Mouse (Mus musculus) cortical plate, adult 2 months (tissue): Measurements from ENCODE around the gene Eftud2. TPM values are rescaled to one million over a fixed set of nuclear protein-coding genes. Genes with fewer than 3 reads are reported as not detected.

Experiments used
- H3K27ac ChIP-seq: fragments of 200-500 bp; 2 replicates; pipeline ENCODE4 v1.5.1; 2012; ENCODE audit warnings: low read length, control low read depth, inconsistent platforms; ENCODE audit not compliant: insufficient read depth
- H3K4me1 ChIP-seq: fragments of 200-500 bp; 2 replicates; pipeline ENCODE4 v1.6.1; 2011; ENCODE audit warnings: low read length; ENCODE audit not compliant: control insufficient read depth, insufficient read depth
- H3K4me3 ChIP-seq: fragments of 200-500 bp; 2 replicates; pipeline ENCODE4 v1.5.1; 2011; ENCODE audit warnings: mild to moderate bottlenecking, low read length, control low read depth; ENCODE audit not compliant: insufficient read depth
- CTCF ChIP-seq: fragments of 200-500 bp; IDR thresholded peaks from 2 replicates; pipeline ENCODE4 v1.5.1; 2011; ENCODE audit warnings: mild to moderate bottlenecking, control low read depth, low read length; ENCODE audit not compliant: insufficient read depth; ENCODE audit errors: extremely low read depth
- POLR2A ChIP-seq: fragments of 200-500 bp; IDR thresholded peaks from 2 replicates; pipeline ENCODE4 v1.6.1; 2011; ENCODE audit warnings: mild to moderate bottlenecking, low read length, control low read depth; ENCODE audit not compliant: insufficient read depth; ENCODE audit errors: extremely low read depth
- polyA plus RNA-seq: library from polyadenylated mRNA; depleted of rRNA; stranded (reverse); fragments of >200 nt; gene quantifications from 2 replicates; pipeline ENCODE4 v1.2.3, GENCODE M21; 2012; rRNA removed

The Eftud2 gene
- polyA plus RNA-seq, 1 experiment = 94.0 TPM

DNA sequence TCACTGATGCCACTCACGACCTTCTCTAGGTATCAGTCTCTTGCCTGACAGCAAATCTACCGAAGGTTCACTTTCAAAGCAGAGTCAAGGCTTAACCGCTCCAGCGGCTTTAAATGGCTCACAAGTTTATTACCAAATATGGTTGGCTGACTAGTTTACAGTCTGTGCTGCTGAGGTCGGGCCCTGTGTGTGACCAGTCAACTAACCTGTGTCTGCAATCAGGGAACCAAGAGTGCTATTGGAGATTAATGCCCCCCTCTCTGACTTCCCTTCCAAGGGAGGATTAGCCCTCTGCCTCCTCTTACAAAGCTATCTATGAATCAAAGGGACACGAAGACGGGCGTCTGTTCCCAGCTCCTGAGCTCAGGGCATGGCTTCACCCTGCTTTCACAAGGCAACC lies 86.6 kb downstream of the Eftud2 start:
- Histone ChIP-seq H3K4me1 (0 out of 2 replicates have a peak, but pooled peaks cover 1% of the 10 kb centered on the region), H3K27ac (no peak overlapping the region), H3K4me3 (no peak overlapping the region)
- no peak for TF ChIP-seq POLR2A
- no peak for TF ChIP-seq CTCF

GRCm38 (mm10) chr11:102791682-102792445 lies 88.9 kb downstream of the Eftud2 start:
- no peak overlapping the region for H3K4me3 ChIP-seq
- TF ChIP-seq CTCF (no peak), POLR2A (no peak)
- H3K4me1 ChIP-seq = 0 out of 2 replicates have a peak, but pooled peaks cover 1% of the 10 kb centered on the region
- no peak overlapping the region for H3K27ac ChIP-seq

Other genes with a start within 250 kb of the Eftud2 start
- not detected in 2 replicates for gene Meioc, start 217.3 kb downstream of the Eftud2 start, polyA plus RNA-seq
- 24.4 and 24.7 TPM in 2 replicates for gene Ccdc43, start 183.2 kb downstream of the Eftud2 start, polyA plus RNA-seq
- 101 and 118 TPM in 2 replicates for gene Adam11, start 119.5 kb downstream of the Eftud2 start, polyA plus RNA-seq
- 7.6 and 8.2 TPM in 2 replicates for gene Gjc1, start 61.3 kb downstream of the Eftud2 start, polyA plus RNA-seq
- 11.5 and 12.3 TPM in 2 replicates for gene Higd1b, start 45.1 kb downstream of the Eftud2 start, polyA plus RNA-seq
- gene Ccdc103, start 219 bp upstream of the Eftud2 start, polyA plus RNA-seq = 3.0 and 3.6 TPM in 2 replicates
- gene Fam187a, start 4.2 kb upstream of the Eftud2 start, polyA plus RNA-seq = 0.13 TPM in 2 replicates
- gene Gfap, start 19.9 kb upstream of the Eftud2 start, polyA plus RNA-seq = 179 and 186 TPM in 2 replicates
- gene Kif18b, start 44.1 kb upstream of the Eftud2 start, polyA plus RNA-seq = 0.17 and 0.40 TPM in 2 replicates
- gene C1ql1, start 65.7 kb upstream of the Eftud2 start, polyA plus RNA-seq = 15.3 and 15.8 TPM in 2 replicates
- 74.3 and 77.1 TPM in 2 replicates for gene Nmt1, start 147.2 kb upstream of the Eftud2 start, polyA plus RNA-seq
- gene Dcakd, start 147.3 kb upstream of the Eftud2 start, polyA plus RNA-seq = 57.4 and 59.6 TPM in 2 replicates
- gene Plcd3, start 220.7 kb upstream of the Eftud2 start, polyA plus RNA-seq = 17.1 and 21.1 TPM in 2 replicates
- 40.7 and 46.3 TPM in 2 replicates for gene Acbd4, start 220.7 kb upstream of the Eftud2 start, polyA plus RNA-seq
- gene Hexim1, start 235.2 kb upstream of the Eftud2 start, polyA plus RNA-seq = 22.6 and 22.9 TPM in 2 replicates